Mouse (Mus musculus) liver, embryonic 14.5 days (tissue): ENCODE results near the gene Ntn5.

Experiments used
- CTCF ChIP-seq: IDR thresholded peaks from 2 replicates; pipeline ENCODE4 v1.5.1; 2016; ENCODE audit warnings: antibody characterized with exemption, low read depth, control low read depth
- EP300 ChIP-seq: IDR thresholded peaks from 2 replicates; pipeline ENCODE4 v1.6.1; 2016; ENCODE audit warnings: antibody characterized with exemption, low read depth

- TF ChIP-seq CTCF (no peak), EP300 (no peak)
Observed at GRCm38 (mm10) chr7:45646671-45647070, 37.2 kb upstream of the Ntn5 start.
